Mouse (Mus musculus) E14TG2a.4 (cell line): ENCODE data around the gene Atn1.

Source experiments
- CTCF ChIP-seq: conservative IDR thresholded peaks from 2 replicates; pipeline ENCODE4 v1.5.1; 2014; ENCODE audit warnings: low read length
- NANOG ChIP-seq: IDR thresholded peaks from 2 replicates; pipeline ENCODE4 v1.6.1; 2014; ENCODE audit warnings: borderline replicate concordance, low read length, mixed read lengths
- POU5F1 ChIP-seq: IDR thresholded peaks from 2 replicates; pipeline ENCODE4 v1.6.1; 2014; ENCODE audit warnings: low read length, borderline replicate concordance

DNA sequence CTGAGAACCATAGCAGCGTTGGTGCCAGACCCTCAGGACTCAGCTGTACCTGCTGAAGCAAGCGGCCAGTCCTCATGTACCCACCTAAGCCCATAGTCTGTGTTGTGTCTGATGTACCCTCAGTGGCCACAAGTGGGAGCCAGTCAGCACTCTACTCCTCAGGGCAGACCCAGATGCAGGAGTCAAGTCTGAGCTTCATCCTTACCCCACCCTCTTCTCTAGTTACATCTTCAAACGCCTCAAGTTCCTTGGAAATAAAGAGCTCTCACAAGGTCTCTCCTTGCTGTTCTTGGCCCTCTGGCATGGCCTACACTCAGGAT is 53.6 kb downstream of the Atn1 start:
- peak; percentile 90 for TF ChIP-seq CTCF
- TF ChIP-seq NANOG = no peak
- TF ChIP-seq POU5F1 = no peak
